Mouse (Mus musculus): ENCODE data around the gene Kif19a.

Gene Kif19a

GRCm38 (mm10) chr11:114780076-114780475, 14.9 kb downstream of the Kif19a start:
- no peak for DNase-seq (ENCODE audit: inconsistent ontology term)

GRCm38 (mm10) chr11:114785892-114786291, 20.7 kb downstream of the Kif19a start:
- DNase-seq (ENCODE audit: inconsistent ontology term): no peak

- no peak for DNase-seq (ENCODE audit: inconsistent ontology term)
Measured at GRCm38 (mm10) chr11:114786326-114786725, 21.1 kb downstream of the Kif19a start.

GRCm38 (mm10) chr11:114787611-114788010, 22.4 kb downstream of the Kif19a start:
- DNase-seq (ENCODE audit: inconsistent ontology term): no peak

- DNase-seq (ENCODE audit: inconsistent ontology term): peak; percentile 81
Measured at GRCm38 (mm10) chr11:114789061-114789714, 24.0 kb downstream of the Kif19a start.

GRCm38 (mm10) chr11:114789716-114790115, 24.5 kb downstream of the Kif19a start:
- no peak for DNase-seq (ENCODE audit: inconsistent ontology term)

- no peak for DNase-seq (ENCODE audit: inconsistent ontology term)
Measured at GRCm38 (mm10) chr11:114790171-114790570, 25.0 kb downstream of the Kif19a start.

GRCm38 (mm10) chr11:114790841-114791240, 25.7 kb downstream of the Kif19a start:
- DNase-seq (ENCODE audit: inconsistent ontology term): no peak

GRCm38 (mm10) chr11:114791351-114791889, 26.2 kb downstream of the Kif19a start:
- DNase-seq (ENCODE audit: inconsistent ontology term): no peak

GRCm38 (mm10) chr11:114791891-114792411, 26.8 kb downstream of the Kif19a start:
- DNase-seq (ENCODE audit: inconsistent ontology term): peak; percentile 35

GRCm38 (mm10) chr11:114792931-114793494, 27.8 kb downstream of the Kif19a start:
- no peak for DNase-seq (ENCODE audit: inconsistent ontology term)

- DNase-seq (ENCODE audit: inconsistent ontology term): no peak
Measured at GRCm38 (mm10) chr11:114793868-114794545, 28.8 kb downstream of the Kif19a start.

- no peak for DNase-seq (ENCODE audit: inconsistent ontology term)
Measured at GRCm38 (mm10) chr11:114794691-114795090, 29.5 kb downstream of the Kif19a start.

GRCm38 (mm10) chr11:114795231-114795746, 30.1 kb downstream of the Kif19a start:
- peak; percentile 79 for DNase-seq (ENCODE audit: inconsistent ontology term)

GRCm38 (mm10) chr11:114795848-114796322, 30.7 kb downstream of the Kif19a start, which contains the start of gene Btbd17:
Gene Btbd17 (minus strand): TSS chr11:114795945.
- DNase-seq (ENCODE audit: inconsistent ontology term): no peak

- no peak for DNase-seq (ENCODE audit: inconsistent ontology term)
Measured at GRCm38 (mm10) chr11:114797176-114797575, 32.0 kb downstream of the Kif19a start.

GRCm38 (mm10) chr11:114797981-114798380, 32.8 kb downstream of the Kif19a start:
- no peak for DNase-seq (ENCODE audit: inconsistent ontology term)

GRCm38 (mm10) chr11:114798624-114799023, 33.4 kb downstream of the Kif19a start, which contains the start of gene Gpr142:
Gene Gpr142 (plus strand): TSS chr11:114798924.
- DNase-seq (ENCODE audit: inconsistent ontology term): no peak

- DNase-seq (ENCODE audit: inconsistent ontology term): no peak
Measured at GRCm38 (mm10) chr11:114801906-114802305, 36.7 kb downstream of the Kif19a start.

GRCm38 (mm10) chr11:114802540-114803267, 37.5 kb downstream of the Kif19a start:
- DNase-seq (ENCODE audit: inconsistent ontology term): no peak

- no peak for DNase-seq (ENCODE audit: inconsistent ontology term)
Measured at GRCm38 (mm10) chr11:114803990-114804389, 38.8 kb downstream of the Kif19a start.
